Mouse (Mus musculus) small intestine, adult 2 months (tissue): Measurements from ENCODE around the gene Aup1. TPM values are rescaled to one million over a fixed set of nuclear protein-coding genes. Genes with fewer than 3 reads are reported as not detected.
A peak's percentile ranks its signal among the peaks of the same experiment; 100 is the strongest.

ENCODE experiments used
- H3K27ac ChIP-seq: fragments of 200-500 bp; 2 replicates; pipeline ENCODE4 v1.5.1; 2012; ENCODE audit warnings: low read depth, low read length, control low read depth, inconsistent platforms; ENCODE audit not compliant: insufficient read depth
- H3K27me3 ChIP-seq: fragments of 200-500 bp; 2 replicates; pipeline ENCODE4 v1.6.1; 2012; ENCODE audit warnings: mild to moderate bottlenecking, moderate library complexity, low read length, inconsistent platforms; ENCODE audit not compliant: control insufficient read depth, insufficient read depth
- H3K36me3 ChIP-seq: fragments of 200-500 bp; 2 replicates; pipeline ENCODE4 v1.6.1; 2012; ENCODE audit warnings: mild to moderate bottlenecking, low read length, control low read depth, inconsistent platforms; ENCODE audit not compliant: control insufficient read depth, insufficient read depth
- H3K4me1 ChIP-seq: fragments of 200-500 bp; 2 replicates; pipeline ENCODE4 v1.6.1; 2012; ENCODE audit warnings: low read length, inconsistent platforms, mixed read lengths; ENCODE audit not compliant: control insufficient read depth, insufficient read depth, insufficient read length
- H3K4me3 ChIP-seq: fragments of 200-500 bp; 2 replicates; pipeline ENCODE4 v1.5.1; 2012; ENCODE audit warnings: low read depth, mild to moderate bottlenecking, control low read depth, inconsistent platforms, low read length, moderate library complexity
- CTCF ChIP-seq: fragments of 200-500 bp; IDR thresholded peaks from 2 replicates; pipeline ENCODE4 v1.5.1; 2012; ENCODE audit warnings: low read depth, mild to moderate bottlenecking, control low read depth, inconsistent platforms, low read length, moderate library complexity, mixed read lengths; ENCODE audit not compliant: insufficient replicate concordance, insufficient read length; ENCODE audit errors: extremely low read depth
- POLR2A ChIP-seq: fragments of 200-500 bp; IDR thresholded peaks from 2 replicates; pipeline ENCODE4 v1.6.1; 2012; ENCODE audit warnings: low read depth, mild to moderate bottlenecking, control low read depth, inconsistent platforms, low read length, moderate library complexity
- WGBS: fragments of 180-500 bp; shearing (Covaris S2); methylation state at CpG from one replicate; pipeline ENCODE4 v1.1.7; 2018; 5-methylcytosine and 5-hydroxymethylcytosine counted together
- polyA plus RNA-seq: library from polyadenylated mRNA; depleted of rRNA; stranded (reverse); fragments of >200 nt; gene quantifications from 2 replicates; pipeline ENCODE4 v1.2.3, GENCODE M21; 2012

Aup1 gene
- polyA plus RNA-seq, 1 experiment, result 694 TPM

DNA sequence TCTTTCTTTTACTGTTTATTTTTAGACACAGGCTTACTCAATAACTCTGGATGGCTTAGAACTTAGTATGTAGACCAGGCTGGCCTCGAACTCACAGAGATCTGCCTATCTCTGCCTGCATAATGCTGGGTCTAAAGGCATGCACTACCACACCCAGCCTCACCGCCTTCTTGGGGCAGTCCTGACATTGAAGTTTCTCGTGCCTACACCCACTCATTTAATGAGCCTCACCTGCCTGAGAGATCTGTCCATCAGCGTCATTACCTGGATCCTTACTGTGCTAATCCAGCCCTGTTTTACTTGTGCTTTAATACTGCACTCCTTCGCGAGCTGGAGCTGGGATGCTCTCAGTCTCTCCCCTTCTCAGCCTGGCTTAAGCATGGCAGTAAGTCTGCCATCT, 42.6 kb upstream of the Aup1 start:
- H3K27me3 ChIP-seq, result no peaks in the 10 kb centered on the region
- no peaks in the 10 kb centered on the region for H3K36me3 ChIP-seq
- H3K4me1 ChIP-seq, result peaks cover 7% of the 10 kb centered on the region; the same call in 1 of the 2 replicates
- no peak overlapping the region for H3K4me3 ChIP-seq
- 47% methylated on average over 6 of the region's 6 CpGs for WGBS
- H3K27ac ChIP-seq, result no peak overlapping the region
- TF ChIP-seq CTCF, result no peak
- TF ChIP-seq POLR2A, result no peak

DNA sequence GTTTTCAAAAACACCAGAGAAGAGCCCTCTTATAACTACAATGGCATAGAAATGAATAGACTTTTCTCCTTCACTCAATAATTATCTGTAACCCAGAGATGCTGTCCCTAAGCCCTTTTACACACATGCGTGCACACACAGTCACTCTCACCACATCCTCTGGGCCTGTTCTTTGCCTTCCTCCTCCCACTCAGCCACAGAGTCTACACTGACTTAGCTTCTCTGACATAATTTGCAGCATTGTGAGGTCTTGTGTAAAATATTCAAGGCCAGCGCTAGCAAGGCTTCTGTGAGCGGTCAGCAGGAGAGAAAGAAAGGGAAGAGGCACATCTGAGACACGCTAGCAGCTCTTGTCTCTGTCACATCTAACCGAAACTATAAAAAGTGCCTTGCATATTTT, 40.9 kb upstream of the Aup1 start:
- H3K4me1 ChIP-seq, result peaks cover 16% of the 10 kb centered on the region; the same call in 1 of the 2 replicates
- H3K36me3 ChIP-seq, result no peaks in the 10 kb centered on the region
- no peak for TF ChIP-seq CTCF
- no peak for TF ChIP-seq POLR2A
- WGBS, result 80% methylated on average over 5 of the region's 5 CpGs
- H3K27ac ChIP-seq, result peak overlapping the region; percentile 39; the same call in 1 of the 2 replicates
- H3K27me3 ChIP-seq, result no peaks in the 10 kb centered on the region
- no peak overlapping the region for H3K4me3 ChIP-seq

DNA sequence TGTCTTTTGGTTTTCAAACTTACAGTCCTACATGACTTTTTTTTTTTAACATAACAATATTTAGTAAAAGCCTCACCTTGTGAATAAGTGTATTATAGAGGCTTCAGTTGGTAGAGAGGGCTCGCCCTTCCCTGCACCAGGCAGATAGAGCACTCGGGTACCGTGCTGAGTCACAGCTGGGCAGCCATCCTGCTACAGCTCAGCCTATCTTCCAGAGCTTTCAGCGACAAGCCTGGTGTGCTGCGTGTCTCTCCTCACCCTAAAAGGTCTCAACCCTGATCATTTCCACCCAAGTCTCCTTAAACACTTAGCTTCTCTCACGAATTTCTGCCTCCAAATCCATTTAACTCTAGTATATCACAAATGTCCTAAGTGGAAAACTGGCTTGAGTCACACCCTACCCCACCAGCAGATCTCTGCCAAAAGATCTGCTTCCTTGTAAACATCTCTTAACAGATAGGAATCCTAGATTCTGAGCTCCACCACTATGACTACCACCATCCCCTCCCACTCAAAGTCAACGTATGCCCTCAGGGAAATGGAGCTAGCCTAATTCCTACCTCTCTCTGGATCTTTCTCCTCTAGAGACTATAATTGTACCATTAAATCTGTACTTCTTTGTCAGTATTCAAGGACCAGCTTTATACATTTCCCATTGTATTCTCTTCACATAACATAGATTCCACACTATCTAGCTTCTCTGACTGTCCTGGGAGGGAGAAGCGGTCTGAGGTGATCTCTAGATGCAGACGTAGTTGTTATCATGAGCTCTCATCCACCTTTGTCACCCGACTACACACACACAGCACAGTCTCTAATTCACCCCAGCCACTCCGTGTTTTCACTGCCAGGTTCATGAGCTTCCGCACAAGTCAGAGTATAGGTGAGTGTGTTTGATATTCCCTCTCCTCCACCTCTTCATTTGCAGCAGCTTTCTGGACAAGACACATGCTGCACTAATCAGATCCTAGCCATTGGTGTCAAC, 39.5 kb upstream of the Aup1 start:
- Histone ChIP-seq H3K27ac (no peak overlapping the region), H3K27me3 (no peaks in the 10 kb centered on the region), H3K4me1 (peaks cover 16% of the 10 kb centered on the region; the same call in 1 of the 2 replicates), H3K36me3 (no peaks in the 10 kb centered on the region), H3K4me3 (no peak overlapping the region)
- WGBS, result 35% methylated on average over 12 of the region's 12 CpGs
- TF ChIP-seq POLR2A (no peak), CTCF (no peak)

DNA sequence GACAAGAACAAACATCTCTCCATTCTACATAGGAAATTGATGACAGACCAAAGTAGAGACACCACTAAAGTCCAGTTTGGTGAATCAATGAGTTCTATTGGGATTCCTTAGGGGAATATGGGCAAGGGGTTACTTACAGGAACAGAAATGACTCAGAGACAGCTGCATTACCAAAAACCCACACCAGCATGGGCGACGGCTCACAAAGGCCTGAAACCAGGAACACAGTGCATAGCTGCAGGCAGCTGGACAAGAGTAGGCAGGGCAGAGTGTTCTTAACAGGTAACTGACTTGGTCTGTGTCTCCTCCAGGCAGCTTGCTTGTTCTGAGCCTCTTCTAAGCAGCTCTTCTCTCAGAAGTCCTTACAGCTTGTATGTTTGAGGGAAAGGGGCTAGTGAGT, 38.6 kb upstream of the Aup1 start:
- Histone ChIP-seq H3K36me3 (no peaks in the 10 kb centered on the region), H3K4me3 (no peak overlapping the region), H3K27me3 (no peaks in the 10 kb centered on the region), H3K27ac (no peak overlapping the region), H3K4me1 (peaks cover 16% of the 10 kb centered on the region; the same call in 1 of the 2 replicates)
- no peak for TF ChIP-seq POLR2A
- TF ChIP-seq CTCF, result no peak
- 66% methylated on average over 2 of the region's 2 CpGs for WGBS

DNA sequence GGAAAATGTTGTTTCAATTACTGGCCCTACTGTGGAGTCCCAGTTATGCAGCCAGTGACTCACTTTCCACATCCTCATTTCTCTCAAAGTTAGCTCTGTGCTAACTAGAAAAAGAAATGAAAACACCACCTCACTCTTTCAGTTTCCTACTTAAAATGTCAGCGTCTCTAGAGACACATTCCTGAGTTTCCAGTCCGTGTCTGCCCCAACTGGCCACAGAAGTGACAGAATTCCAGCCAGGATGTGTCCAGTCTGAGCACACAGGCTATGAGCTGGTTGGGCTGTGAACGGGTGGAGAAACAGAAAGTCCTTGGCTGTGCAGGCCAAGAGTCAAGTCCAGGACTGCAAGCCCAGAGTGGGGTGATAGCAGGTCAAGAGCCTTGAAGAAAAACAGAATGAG, 37.1 kb upstream of the Aup1 start:
- H3K4me3 ChIP-seq, result no peak overlapping the region
- 40% methylated on average over 3 of the region's 3 CpGs for WGBS
- no peaks in the 10 kb centered on the region for H3K36me3 ChIP-seq
- no peaks in the 10 kb centered on the region for H3K27me3 ChIP-seq
- H3K4me1 ChIP-seq, result peaks cover 16% of the 10 kb centered on the region; the same call in 1 of the 2 replicates
- TF ChIP-seq CTCF, result no peak
- TF ChIP-seq POLR2A, result no peak
- H3K27ac ChIP-seq, result no peak overlapping the region

DNA sequence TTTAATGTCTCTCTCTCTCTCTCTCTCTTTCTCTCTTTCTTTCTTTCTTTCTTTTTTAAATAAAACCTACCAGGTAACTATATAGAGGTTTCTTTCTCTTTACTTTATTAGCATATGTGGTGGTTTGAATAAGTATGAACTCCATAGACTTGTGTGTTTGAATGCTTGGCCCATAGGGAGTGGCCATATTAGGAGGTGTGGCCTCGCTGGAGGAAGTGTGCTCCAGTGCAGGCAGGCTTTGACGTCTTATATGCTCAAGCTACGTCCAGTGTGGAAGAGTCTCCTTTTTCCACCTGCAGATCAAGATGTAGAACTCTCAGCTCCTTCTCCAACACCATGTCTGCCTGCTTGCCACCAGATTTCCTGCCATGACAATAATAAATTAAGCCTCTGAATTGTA, 35.3 kb upstream of the Aup1 start:
- H3K27ac ChIP-seq, result no peak overlapping the region
- H3K27me3 ChIP-seq, result no peaks in the 10 kb centered on the region
- peaks cover 16% of the 10 kb centered on the region; the same call in 1 of the 2 replicates for H3K4me1 ChIP-seq
- TF ChIP-seq CTCF (no peak), POLR2A (no peak)
- no peak overlapping the region for H3K4me3 ChIP-seq
- H3K36me3 ChIP-seq, result no peaks in the 10 kb centered on the region
- 82% methylated on average over 3 of the region's 3 CpGs for WGBS

DNA sequence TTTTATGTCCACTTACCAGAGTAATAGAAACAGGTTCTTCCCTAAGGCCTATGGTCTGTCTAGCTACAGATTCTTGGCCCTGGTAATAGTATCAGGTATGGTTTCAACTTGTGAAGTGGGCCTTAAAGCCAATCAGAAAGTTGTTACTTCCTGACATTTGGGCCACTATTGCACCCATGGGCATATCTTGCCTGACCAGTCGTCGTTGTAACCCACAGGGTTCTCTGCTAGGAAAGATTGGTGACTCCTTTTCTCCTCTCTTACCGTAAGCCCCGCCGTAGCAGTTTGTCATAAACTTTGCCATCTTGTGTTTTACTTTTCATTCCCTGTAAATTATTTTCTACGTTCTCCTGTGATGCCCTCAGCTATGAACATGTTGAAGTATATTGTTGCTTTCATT, 34.2 kb upstream of the Aup1 start:
- TF ChIP-seq POLR2A, result no peak
- no peak for TF ChIP-seq CTCF
- H3K27ac ChIP-seq, result no peak overlapping the region
- peaks cover 13% of the 10 kb centered on the region; the same call in 1 of the 2 replicates for H3K4me1 ChIP-seq
- 87% methylated on average over 6 of the region's 6 CpGs for WGBS
- no peaks in the 10 kb centered on the region for H3K36me3 ChIP-seq
- no peak overlapping the region for H3K4me3 ChIP-seq
- H3K27me3 ChIP-seq, result no peaks in the 10 kb centered on the region
